Mouse (Mus musculus) forelimb bud, embryonic 11.5 days (tissue): Measurements from ENCODE around the gene Slc44a5.

Source experiments
- DNase-seq: peaks from one replicate; pipeline ENCODE4 v3.0.0-alpha.2; 2012; ENCODE audit warnings: low read depth, low spot score

Slc44a5 gene

GRCm38 (mm10) chr3:153973171-153973948, at the start of gene Slc44a5:
Gene Slc44a5 (plus strand): TSS chr3:153973436.
- no peak for DNase-seq

DNA sequence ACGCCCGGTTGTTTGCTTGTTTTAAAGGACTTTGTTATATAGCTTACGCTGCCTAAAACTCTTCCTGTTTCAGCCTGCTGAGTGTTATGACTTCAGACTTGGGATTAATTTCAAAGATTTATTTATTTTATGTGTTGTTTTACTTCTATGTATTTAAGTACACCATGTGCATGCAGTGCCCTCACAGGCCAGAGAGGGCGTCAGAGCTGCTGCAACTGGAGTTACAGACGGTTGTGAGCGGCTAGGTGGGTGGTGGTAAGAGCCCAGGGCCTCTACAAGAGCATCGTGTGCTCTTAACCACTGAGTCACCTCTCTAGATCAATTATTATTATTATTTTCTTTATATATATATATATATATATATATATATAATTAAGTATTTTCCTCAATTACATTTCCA, 46.9 kb upstream of the Slc44a5 start:
- DNase-seq = no peak

DNA sequence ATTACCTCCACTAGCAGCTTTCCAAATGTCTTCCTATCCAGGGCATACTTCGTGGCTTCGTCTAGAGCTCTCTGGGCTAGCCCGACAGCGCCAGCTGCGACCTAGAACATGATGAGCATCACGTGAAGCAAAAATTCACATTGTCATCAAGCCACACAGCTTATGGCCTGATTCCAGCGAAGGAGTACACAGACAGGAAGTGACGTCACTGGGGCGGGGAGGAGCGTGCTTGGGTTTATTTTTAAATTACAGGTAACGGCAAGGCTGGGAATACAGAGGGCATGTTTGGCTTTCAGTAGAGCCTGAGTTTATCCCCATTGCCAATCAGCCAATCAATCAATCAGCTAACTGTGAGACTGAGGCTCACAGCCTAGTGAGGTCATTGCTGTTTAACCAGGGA, 43.7 kb upstream of the Slc44a5 start:
- DNase-seq = no peak

DNA sequence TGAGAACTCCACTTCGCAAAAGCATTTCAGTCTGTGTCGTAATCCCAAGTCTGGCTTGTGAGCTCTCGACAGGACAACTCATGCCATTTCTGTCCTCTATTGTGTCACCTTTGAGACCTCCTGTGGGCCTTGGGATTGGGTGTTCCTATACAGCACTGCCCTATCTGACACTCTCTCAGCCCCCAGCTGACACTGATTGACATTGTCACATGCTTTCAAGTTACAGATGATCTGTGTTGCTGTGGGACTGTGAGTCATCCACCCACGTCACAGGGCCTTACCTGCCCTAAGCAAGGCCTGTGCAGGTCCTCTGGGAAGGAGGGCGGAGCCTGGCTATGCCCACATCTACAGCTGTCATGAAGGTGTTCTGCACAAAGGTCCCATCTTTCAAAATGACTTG, 40.8 kb upstream of the Slc44a5 start:
- no peak for DNase-seq

- no peak for DNase-seq
Measured at GRCm38 (mm10) chr3:153935878-153936277, 37.4 kb upstream of the Slc44a5 start.

DNA sequence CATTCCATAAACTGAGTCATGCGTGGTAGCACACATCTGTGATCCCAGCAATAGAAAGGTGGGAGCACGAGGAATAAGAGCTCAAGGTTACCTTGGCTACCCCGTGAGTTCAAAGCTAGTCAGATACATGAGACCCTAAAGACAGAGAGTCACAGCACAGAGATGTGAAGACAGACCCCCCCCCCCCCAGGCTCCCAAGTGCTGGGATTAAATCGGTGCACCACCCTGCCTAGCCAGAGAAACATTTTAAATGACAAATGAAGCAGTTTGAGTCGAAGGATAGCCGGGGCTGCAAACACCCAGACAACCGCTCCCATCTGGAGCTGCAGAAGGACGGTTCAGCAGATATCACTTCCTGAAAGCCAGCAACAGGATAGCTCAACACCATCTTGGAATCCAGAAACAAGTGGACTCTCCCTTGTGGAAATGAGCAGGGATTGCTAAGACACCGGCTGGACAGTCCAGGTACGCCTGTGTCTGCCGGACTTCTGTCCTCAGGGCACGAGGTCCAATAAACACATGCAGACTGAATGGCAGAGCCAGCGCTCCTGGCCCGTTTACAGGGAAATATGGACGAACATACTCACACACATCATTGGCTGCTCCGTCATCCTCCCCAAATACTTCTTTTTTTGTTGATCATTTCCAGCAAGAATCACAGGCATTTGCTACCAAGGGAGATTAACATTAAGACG, 36.0 kb upstream of the Slc44a5 start:
- no peak for DNase-seq

GRCm38 (mm10) chr3:153940021-153940420, 33.2 kb upstream of the Slc44a5 start:
- DNase-seq = no peak

DNA sequence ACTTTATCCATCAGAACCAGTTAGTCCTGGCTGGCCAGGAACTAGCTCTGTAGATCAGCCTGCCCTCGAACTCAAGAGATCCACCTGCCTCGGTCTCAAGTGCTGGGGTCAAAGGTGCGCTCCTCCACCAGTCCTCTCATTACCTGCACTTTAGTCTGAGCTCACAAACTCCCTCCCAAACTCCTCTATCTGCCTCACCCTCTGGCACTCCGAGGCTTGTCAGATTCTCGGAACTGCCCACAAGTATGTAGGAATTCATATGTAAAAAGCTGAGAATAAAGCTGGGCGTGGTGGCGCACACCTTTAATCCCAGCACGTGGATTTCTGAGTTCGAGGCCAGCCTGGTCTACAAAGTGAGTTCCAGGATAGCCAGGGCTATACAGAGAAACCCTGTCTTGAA, 32.8 kb upstream of the Slc44a5 start:
- DNase-seq = no peak

- no peak for DNase-seq
Measured at GRCm38 (mm10) chr3:153941613-153942012, 31.6 kb upstream of the Slc44a5 start.

DNA sequence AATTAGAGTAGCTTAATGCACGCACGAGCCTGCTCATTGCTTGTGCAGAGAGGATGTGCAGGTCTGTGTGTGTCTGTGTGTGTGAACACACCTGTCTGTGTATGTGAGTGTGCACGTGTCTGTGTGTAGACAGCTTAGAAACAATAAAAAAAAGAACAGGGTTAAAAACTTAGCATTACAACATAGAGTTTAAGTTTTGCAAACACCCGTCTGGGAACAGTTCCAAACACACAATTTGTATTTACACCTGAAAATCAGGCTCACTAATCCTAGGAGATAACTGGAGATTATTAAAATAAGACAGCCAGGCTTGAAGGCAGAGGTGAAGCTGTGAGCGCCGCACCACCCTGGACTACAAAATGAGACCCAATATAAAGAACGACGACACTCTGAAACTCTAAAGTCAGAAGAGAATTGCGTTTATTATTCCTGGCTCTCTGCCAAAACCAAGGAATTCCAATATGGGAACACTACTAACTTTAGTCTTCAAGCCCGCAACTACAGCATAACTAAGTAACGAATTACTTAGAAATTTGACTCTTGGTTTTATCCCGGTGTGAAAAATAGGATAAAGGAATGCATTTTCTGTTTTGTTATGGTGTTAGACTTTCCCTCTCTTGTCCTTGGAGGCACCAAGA, 30.1 kb upstream of the Slc44a5 start:
- DNase-seq = peak; percentile 38

GRCm38 (mm10) chr3:153943901-153944334, 29.3 kb upstream of the Slc44a5 start:
- no peak for DNase-seq

GRCm38 (mm10) chr3:153944335-153944990, 28.8 kb upstream of the Slc44a5 start, which contains the start of gene Acadm:
Gene Acadm (minus strand): TSS chr3:153944632.
- peak; percentile 97 for DNase-seq

GRCm38 (mm10) chr3:153947271-153947670, 26.0 kb upstream of the Slc44a5 start:
- DNase-seq = no peak

DNA sequence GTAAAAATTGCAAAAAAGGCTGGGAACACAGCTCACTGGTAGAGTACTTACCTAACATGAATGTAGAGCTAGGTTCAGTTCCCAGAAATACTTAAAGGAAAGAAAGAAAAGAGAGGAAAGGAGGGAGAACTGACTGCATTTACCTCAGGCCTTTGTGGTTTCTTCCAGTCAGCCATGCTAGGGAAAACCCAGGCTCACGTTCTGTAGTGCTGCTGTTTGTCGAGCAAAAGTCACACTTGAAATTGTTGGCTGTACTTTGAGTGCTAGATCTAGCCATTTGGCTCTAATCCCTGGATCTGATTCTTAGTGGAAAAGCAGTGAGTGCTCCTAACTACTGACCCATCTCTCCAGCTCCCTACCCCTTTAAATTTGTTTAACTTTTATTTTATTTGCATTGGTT, 25.1 kb upstream of the Slc44a5 start:
- no peak for DNase-seq

- no peak for DNase-seq
Measured at GRCm38 (mm10) chr3:153957916-153958315, 15.3 kb upstream of the Slc44a5 start.

- peak; percentile 62 for DNase-seq
Measured at GRCm38 (mm10) chr3:153959035-153959730, 14.1 kb upstream of the Slc44a5 start.

- no peak for DNase-seq
Measured at GRCm38 (mm10) chr3:153959731-153960207, 13.5 kb upstream of the Slc44a5 start.

DNA sequence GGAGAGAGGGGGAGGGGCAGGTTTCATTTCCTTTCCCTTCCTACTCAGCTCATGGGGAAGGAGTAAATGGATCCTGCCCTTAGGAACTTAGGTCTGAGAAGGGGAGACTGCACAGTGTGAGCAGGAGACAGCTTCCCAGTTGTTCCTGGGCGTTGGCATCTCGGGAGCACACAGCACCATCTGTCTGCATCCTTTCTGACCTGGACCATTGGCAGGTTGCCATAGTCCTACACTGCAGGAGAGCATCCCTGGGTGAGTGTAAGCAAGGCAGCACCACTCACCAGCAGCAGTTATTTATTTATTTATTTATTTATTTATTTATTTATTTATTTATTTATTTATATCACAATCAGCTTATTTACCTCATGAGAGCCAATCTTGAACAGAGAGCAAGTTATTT, 12.4 kb upstream of the Slc44a5 start:
- DNase-seq = no peak

DNA sequence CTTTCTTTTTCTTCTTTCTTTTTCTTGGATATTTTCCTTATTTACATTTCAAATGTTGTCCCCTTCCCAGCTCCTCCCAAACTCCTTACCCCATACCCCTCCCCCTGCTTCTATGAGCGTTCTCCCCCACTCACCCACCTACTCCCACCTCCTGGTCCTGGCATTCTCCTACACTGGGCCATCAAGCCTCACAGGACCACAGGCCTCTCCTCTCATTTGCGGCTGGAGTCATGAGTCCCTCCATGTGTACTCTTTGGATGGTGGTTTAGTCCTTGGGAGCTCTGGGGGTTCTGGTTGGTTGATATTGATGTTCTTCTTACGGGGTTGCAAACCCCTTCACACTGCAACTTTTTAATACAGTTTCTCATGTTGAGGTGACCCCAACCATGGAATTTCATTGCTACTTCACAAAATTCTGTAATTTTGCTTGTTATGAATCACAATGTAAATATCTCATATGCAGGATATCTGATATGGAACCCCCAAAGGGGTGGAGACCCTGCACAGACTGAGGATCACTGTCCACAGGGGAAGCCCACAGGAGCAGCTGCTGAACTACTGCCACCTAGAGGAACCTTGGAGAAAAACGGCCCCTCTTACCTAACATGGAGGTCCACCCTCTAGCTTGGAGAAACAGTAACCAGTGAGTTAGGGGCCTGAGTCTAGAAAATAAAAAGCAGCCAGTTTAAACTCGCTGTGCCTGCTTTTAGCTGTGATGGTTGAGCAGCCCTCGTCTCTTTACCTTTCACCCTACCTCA, 11.4 kb upstream of the Slc44a5 start:
- DNase-seq = peak; percentile 23

- no peak for DNase-seq
Measured at GRCm38 (mm10) chr3:153967447-153967846, 5.8 kb upstream of the Slc44a5 start.
